Mouse (Mus musculus): ENCODE data around the gene Bbof1. TPM values are rescaled to one million over a fixed set of nuclear protein-coding genes. Genes with fewer than 3 reads are reported as not detected.

Gene Bbof1
- total RNA-seq, 1 experiment from 2014 or later: 3.5 TPM

DNA sequence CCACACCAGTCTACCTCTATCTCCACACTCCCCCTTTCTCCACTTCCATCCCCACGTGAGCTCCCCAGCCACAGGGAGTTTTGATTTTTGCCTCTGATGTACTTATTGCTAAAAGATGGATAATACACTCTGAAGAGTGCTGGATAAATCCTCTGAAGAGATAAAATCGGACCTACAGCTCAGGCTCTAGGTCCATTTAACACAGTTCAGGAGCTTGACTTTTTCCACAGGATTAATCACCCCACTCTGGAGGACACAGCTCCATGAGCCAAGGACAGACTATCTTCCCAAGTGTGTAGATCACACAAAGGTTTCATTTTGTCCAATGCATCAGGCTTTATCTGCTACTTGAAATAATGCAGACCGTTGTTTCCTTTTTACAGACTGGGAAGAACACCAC is 8.8 kb upstream of the Bbof1 start:
- no peak for DNase-seq

- peak; percentile 38 for DNase-seq
Measured at GRCm38 (mm10) chr12:84400653-84401052, 8.2 kb upstream of the Bbof1 start.

GRCm38 (mm10) chr12:84402923-84403322 is 5.9 kb upstream of the Bbof1 start:
- no peak for DNase-seq

DNA sequence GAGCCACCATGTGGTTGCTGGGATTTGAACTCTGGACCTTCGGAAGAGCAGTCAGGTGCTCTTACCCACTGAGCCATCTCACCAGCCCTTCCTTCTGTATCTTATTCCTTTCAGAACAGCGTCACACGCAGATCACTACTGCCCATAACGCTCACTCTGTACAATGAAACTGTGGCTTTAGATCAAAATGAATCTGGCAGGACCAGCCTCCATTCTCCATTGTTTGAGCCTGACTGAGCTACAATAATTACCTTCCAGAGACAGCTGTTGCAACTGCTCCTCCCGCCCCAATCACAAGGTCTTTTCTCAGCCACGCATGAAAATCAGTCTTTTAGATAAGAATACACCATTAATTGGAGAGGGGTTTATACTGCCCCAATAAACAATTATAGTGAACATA is 4.3 kb upstream of the Bbof1 start:
- no peak for DNase-seq

GRCm38 (mm10) chr12:84407259-84407658 is 1.6 kb upstream of the Bbof1 start:
- no peak for DNase-seq

- DNase-seq: no peak
Measured at GRCm38 (mm10) chr12:84407874-84408818, 725 bp upstream of the Bbof1 start.

DNA sequence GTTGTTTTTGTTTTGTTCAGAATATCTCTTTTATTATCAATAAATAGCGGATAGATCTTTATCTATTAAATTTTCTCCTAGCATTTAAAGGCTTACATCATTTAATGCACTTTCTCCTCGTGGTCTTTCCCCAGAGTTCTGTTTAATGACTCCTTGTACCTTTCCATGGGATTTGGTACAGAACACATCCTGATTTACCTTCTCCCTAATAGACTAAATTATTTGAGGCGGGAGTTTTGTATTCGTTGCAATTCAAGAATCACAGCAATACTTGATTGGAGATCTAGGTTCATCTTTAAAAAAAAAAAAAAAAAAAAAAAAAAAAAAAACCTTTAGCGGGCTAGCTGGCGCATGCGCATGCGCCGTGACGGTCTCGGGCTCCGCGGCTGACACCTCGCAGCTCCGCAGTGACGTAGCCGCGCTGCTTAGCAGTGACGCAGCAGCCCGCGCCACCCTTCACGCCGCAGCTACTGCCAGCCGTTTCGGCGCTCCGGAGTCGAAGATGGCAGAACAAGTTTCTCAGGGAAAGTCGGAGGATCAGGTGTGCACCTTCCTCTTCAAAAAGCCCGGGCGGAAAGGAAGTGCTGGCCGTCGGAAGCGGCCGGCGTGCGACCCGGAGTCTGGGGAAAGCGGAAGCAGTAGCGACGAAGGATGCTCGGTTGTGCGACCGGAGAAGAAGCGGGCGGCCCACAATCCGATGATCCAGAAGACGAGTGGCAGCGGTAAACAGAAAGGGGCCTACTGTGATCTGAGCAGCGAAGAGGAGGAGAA is 8.1 kb downstream of the Bbof1 start, which contains the start of gene Rnf113a2:
Gene Rnf113a2, plus strand, starts transcription at position 363 of the 771 bp plus-strand sequence.
- peak; percentile 84 for DNase-seq

DNA sequence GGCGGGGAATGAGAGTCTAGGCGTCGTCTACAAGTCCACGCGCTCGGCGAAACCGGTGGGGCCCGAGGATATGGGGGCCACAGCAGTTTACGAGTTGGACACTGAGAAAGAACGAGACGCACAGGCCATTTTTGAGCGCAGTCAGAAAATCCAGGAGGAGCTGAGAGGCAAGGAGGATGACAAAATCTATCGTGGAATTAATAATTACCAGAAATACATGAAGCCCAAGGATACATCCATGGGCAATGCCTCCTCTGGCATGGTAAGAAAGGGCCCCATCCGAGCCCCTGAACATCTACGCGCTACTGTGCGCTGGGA is 8.7 kb downstream of the Bbof1 start:
- no peak for DNase-seq

DNA sequence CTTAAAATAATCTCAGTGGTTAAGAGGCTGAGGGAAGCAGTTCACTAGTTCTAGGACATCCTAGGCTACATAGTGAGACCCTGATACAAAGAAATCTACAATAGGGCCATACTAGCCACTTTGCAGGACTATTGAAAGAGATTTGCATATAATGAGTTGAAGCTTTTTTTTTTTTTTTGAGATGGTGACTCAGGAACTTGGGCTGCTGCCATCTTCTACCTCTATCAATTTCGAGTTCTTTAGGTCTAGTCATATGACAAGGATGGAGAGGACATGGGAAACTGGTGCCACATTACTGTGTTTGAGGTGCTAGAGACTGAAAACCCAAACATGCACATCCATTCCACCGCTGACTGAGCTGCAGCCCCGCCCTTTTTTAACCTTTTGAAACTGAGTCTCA is 15.1 kb downstream of the Bbof1 start:
- no peak for DNase-seq

- DNase-seq: no peak
Measured at GRCm38 (mm10) chr12:84429825-84430224, 21.0 kb downstream of the Bbof1 start.

GRCm38 (mm10) chr12:84438697-84439096 is 29.8 kb downstream of the Bbof1 start:
- DNase-seq: no peak

DNA sequence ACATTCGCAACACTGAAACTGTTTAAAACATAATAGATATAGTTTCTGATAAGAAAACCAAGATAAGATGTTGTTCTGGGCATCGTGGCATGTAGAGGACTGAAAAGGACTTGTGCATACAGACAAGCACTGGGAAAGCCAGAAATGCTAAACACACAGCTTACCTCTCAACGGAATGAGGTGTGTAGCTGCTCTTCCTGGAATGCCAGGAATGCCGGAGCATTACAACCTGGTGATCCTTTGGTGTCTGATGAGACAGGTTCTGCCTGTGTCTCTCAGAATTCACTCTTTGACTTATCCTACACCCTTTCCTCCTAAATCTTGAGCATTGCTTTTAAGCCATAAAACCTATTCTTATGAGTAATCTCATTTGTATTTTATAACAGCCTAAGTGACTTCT is 33.7 kb downstream of the Bbof1 start:
- DNase-seq: no peak

GRCm38 (mm10) chr12:84447386-84447785 is 38.5 kb downstream of the Bbof1 start:
- no peak for DNase-seq

DNA sequence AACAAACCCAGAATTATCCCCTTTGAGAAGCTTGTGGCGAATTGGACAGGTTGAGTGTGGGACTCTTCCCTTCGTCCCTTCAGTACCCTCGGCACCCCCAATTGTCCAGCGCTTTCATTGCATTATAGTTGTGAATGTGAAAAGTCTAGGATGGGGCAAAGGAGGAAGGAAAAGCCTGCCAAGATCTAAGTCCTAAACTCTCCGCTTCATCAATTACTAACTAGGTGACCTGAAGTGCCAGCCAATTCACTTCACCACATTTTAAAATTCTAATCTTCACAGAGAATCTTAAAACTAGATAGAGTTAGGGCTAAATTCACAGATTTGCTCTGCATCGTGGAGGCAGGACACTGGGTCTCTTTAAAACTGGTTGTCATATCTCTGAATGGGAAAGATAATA is 39.3 kb downstream of the Bbof1 start:
- DNase-seq: no peak

DNA sequence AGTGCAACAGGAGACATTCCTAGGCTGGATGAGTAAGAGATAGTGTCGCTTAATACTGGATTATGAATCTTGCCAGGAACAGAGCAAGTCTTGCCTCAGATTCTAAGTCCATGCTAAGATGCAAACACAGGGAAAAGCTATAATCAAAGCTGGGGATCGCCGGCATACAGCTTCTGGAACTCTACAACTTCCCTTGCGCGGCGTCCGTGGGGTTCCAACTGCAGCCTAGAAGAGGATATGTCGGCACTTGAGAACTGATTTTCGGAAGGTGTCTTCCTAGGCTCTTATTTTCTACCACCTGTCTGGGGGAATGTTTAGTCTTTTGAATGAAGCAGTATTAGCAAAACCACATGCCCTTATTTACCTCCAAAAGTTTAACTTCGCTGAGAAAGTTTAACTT is 41.0 kb downstream of the Bbof1 start:
- DNase-seq: no peak

DNA sequence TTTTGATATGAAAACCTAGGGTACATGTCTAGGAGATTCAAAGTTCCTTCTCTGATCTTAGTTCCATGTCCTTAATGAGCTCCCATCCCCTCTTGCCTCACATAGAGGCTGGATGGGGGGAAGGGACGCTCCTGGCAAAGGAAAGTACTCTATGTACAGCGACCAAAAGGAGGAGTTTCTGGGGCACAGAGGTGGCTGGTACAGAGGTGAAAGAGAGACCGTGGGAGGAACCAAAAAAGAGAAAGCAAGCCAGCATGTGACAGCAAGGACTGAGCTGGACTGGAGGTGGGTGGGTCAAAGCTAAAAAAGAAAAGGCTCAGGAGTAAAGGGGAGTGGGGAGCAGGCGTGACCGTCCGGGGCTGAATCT is 41.5 kb downstream of the Bbof1 start:
- DNase-seq: peak; percentile 31

GRCm38 (mm10) chr12:84450718-84451646 is 42.1 kb downstream of the Bbof1 start, which contains the start of the genes Aldh6a1 and Lin52:
Gene Aldh6a1, minus strand, starts transcription at chr12:84451004.
Gene Lin52, plus strand, starts transcription at chr12:84451422.
- peak; percentile 93 for DNase-seq

GRCm38 (mm10) chr12:84451801-84452200 is 42.9 kb downstream of the Bbof1 start:
- DNase-seq: no peak

DNA sequence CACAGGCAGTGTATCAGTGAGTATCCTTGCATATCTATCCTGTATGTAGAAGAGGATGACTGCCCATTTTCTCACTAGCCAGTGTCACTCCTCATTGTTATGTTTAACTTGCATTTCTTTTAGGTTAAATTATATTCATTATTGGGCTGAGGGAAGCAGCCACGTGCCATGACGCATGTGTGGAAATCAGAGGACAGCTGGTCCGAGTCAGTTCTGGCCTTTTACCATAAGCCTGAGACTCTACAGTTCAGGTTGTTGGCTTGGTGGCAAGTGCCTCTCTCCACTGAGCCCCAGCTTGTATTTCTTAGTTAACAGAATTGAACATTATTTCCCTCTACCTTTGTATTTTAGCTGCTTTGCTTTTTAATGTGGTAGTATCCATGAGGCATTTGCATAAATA is 48.0 kb downstream of the Bbof1 start:
- DNase-seq: no peak

- no peak for DNase-seq
Measured at GRCm38 (mm10) chr12:84459845-84460244, 51.0 kb downstream of the Bbof1 start.

GRCm38 (mm10) chr12:84461416-84461815 is 52.5 kb downstream of the Bbof1 start:
- no peak for DNase-seq

DNA sequence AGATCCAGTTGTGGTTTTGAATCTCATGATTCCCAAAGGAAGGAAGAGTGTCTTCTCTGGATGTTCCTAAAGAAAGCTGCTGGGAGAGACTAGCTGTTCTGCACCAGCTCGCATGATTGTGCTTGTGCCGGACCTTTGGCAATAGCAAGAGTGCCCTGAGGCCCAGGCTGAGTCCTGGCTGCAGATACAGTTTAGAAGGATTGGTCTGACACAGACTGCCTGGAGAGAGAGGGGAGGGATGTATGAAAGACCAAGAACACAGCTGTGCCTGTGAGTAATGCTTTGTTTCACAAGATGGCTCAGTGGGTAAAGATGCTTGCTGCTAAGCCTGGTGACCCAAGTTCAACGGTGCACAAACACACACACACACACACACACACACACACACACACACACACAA is 54.0 kb downstream of the Bbof1 start:
- peak; percentile 4 for DNase-seq
